Mouse (Mus musculus) kidney, embryonic 16.5 days (tissue): ENCODE measurements around the gene Sdhd. TPM values are rescaled to one million over a fixed set of nuclear protein-coding genes. Genes with fewer than 3 reads are reported as not detected.

Source experiments
- ATAC-seq: fragments of 200-750 bp; cut with Nextera tagmentation; 2 replicates; pipeline ENCODE4 v1.8.0; 2017; ENCODE audit warnings: moderate TSS enrichment; ENCODE audit not compliant: low FRiP score, low TSS enrichment
- H3K27ac ChIP-seq: fragments of 300-500 bp; sonication (generic); 2 replicates; pipeline ENCODE4 v1.5.1; 2014; ENCODE audit warnings: low read length
- H3K27me3 ChIP-seq: fragments of 300-500 bp; sonication (generic); 2 replicates; pipeline ENCODE4 v1.6.1; 2014; ENCODE audit warnings: low read length, control low read depth, mixed read lengths; ENCODE audit not compliant: insufficient read depth
- H3K36me3 ChIP-seq: fragments of 300-500 bp; sonication (generic); 2 replicates; pipeline ENCODE4 v1.6.1; 2014; ENCODE audit warnings: low read length, control low read depth, mixed read lengths; ENCODE audit not compliant: insufficient read depth
- H3K4me1 ChIP-seq: fragments of 300-500 bp; sonication (generic); 2 replicates; pipeline ENCODE4 v1.6.1; 2014; ENCODE audit warnings: low read length, control low read depth, mixed read lengths; ENCODE audit not compliant: insufficient read depth
- H3K4me2 ChIP-seq: fragments of 300-500 bp; sonication (generic); replicated peaks from 2 replicates; pipeline ENCODE4 v1.6.1; 2014; ENCODE audit warnings: low read depth, low read length
- H3K4me3 ChIP-seq: fragments of 300-500 bp; sonication (generic); 2 replicates; pipeline ENCODE4 v1.5.1; 2014; ENCODE audit warnings: mild to moderate bottlenecking, low read length
- H3K9ac ChIP-seq: fragments of 300-500 bp; sonication (generic); replicated peaks from 2 replicates; pipeline ENCODE4 v1.6.1; 2014; ENCODE audit warnings: low read length
- H3K9me3 ChIP-seq: fragments of 300-500 bp; sonication (generic); 2 replicates; pipeline ENCODE4 v1.6.1; 2016; ENCODE audit warnings: low read length, control low read depth
- WGBS: fragments of 180-500 bp; shearing (Covaris S2); extraction: QIAGEN DNeasy Blood & Tissue Kit; methylation state at CpG from one replicate; pipeline ENCODE4 v1.1.7; 2014; 5-methylcytosine and 5-hydroxymethylcytosine counted together
- polyA plus RNA-seq: library from polyadenylated mRNA; unstranded; fragments of >200 nt; fragmentation: Nextera tagmentation; extraction: Ambion mirVana; gene quantifications from 2 replicates; pipeline ENCODE4 v1.2.1, GENCODE M21; 2015

Gene Sdhd
- polyA plus RNA-seq, 1 experiment from 2014 or later: 453 TPM

DNA sequence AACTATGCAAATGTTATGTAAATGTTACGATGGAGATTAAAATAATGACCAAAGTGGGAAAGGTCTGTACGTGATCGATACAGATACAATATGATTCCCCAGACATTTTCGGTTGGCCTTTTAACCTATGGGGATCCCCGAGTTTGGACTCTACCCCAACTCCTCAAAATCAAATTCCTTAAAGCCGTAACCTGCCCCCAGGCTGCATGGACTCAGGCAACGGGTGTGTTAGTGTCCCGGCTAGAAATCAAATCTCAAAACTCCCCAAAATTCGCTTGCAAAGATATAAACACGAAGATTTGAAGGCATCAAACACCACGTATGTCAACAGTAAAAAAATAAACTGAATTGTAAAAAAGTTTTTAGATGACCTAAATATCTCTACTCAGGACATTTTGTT is 12.5 kb upstream of the Sdhd start:
- Histone ChIP-seq H3K4me2 (peak overlapping the region; percentile 68), H3K4me3 (peak overlapping the region; percentile 100), H3K9me3 (no peaks in the 10 kb centered on the region), H3K9ac (peak overlapping the region; percentile 98), H3K27ac (peak overlapping the region; percentile 97), H3K36me3 (peaks cover 28% of the 10 kb centered on the region), H3K4me1 (peaks cover 9% of the 10 kb centered on the region), H3K27me3 (no peaks in the 10 kb centered on the region)
- no peak for ATAC-seq
- 33% methylated on average over 11 of the region's 11 CpGs for WGBS

DNA sequence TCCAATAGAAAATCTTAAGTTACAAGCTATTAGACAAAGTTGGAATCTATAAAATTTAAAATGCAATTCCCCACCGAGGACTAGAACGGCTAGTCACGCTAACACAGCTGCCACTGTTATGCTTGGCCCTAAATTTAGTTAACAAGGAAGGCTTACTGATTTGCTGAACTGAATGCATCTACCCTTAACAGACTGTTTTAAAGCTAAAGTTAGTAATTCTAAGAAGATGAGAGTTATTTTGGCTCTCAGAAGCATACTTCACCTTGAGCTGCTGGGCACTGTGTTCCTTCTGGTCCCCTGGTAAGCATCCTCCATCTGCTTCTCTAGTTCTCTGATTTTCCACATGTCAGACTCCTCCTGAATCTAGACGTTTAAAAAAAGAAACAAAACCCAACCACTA is 8.5 kb upstream of the Sdhd start:
- Histone ChIP-seq H3K27me3 (no peaks in the 10 kb centered on the region), H3K36me3 (peaks cover 55% of the 10 kb centered on the region), H3K27ac (no peak overlapping the region), H3K9me3 (no peaks in the 10 kb centered on the region), H3K4me2 (no peak overlapping the region), H3K4me3 (no peak overlapping the region), H3K4me1 (peaks cover 9% of the 10 kb centered on the region), H3K9ac (no peak overlapping the region)
- no peak for ATAC-seq
- 83% methylated on average over 4 of the region's 4 CpGs for WGBS

DNA sequence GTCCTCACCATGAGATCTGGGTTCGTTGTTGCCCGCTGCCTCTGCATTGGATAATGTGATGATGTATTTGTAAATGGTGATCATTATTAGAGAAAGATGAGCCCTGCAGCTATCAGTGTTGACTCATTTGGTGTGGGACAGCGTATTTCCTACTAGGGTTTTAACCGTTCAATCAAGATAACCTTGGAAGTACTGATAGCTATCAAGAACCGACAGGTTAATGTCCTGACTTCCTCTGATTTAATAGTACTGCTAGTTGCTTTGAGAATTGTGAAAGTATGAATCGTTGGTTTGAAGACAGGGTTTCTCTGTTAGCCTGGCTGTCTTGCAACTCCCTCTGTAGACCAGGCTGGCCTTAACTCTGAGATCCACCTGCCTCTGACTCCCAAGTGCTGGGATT is 726 bp upstream of the Sdhd start:
- Histone ChIP-seq H3K36me3 (peaks cover 32% of the 10 kb centered on the region; the same call in 1 of the 2 replicates), H3K27me3 (no peaks in the 10 kb centered on the region), H3K27ac (peak overlapping the region; percentile 92), H3K9me3 (no peaks in the 10 kb centered on the region), H3K4me2 (peak overlapping the region; percentile 94), H3K4me3 (peak overlapping the region; percentile 93), H3K9ac (peak overlapping the region; percentile 93), H3K4me1 (peaks cover 19% of the 10 kb centered on the region)
- WGBS: under 1% methylated on average over 6 of the region's 6 CpGs
- ATAC-seq: no peak; the same call in 1 of the 2 replicates

DNA sequence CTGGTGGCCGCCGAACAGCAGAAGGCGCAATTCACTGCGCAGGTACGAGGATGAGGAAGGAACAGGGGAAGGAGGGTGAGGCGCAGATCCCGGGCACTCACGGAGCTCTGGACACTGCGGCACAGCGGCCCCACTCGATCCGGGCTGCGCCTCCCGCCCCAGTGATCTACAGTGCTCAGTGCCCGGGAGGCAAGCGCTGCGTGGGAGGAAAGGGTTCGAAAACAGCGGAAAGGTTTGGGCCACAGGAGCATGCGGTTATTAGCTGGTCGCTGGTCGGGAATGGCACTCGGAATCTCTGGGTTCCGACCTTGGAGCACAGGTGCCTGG is 349 bp upstream of the Sdhd start:
- Histone ChIP-seq H3K9ac (peak overlapping the region; percentile 93), H3K4me3 (peak overlapping the region; percentile 93), H3K4me2 (peak overlapping the region; percentile 94), H3K36me3 (peaks cover 34% of the 10 kb centered on the region; the same call in 1 of the 2 replicates), H3K9me3 (no peaks in the 10 kb centered on the region), H3K27ac (peak overlapping the region; percentile 92), H3K27me3 (no peaks in the 10 kb centered on the region), H3K4me1 (peaks cover 19% of the 10 kb centered on the region)
- WGBS: under 1% methylated on average over 24 of the region's 24 CpGs
- peak; percentile 92 for ATAC-seq

DNA sequence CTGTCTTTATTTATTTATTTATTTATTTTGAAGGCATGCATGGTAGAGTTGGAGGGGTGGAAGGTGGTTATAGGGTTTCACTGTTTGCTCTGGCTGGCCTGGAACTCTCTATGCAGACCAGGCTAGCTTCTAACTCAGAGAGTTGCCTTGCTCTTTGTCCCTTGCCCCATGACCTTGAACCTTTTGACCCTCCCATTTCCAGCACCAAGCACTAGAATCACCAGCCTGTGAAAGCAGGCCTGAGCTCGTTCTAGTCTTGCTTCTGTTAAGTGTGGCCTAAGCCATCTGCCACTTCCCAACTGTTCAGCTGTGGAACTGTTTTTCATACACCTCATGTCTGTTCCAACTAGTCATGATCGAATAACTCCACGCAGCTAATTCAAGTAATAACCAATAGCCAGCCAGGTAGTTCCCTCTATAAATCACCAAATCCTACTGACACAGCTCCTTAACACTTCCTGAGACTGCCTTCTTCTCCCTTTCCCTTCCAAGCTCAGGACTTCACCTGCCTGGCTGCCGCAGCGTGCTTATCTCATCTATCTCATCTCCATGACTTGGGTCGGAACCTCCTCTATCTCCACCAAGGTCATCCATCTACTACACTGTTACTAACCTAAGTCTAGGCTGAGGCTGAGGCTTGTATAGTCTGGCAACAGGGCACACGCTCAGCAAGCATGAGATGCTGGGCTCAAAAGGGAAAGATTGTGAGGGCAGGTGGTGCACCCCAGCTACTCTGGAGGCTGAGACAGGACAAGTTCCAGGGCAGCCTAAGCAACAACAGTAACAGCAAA is 1.4 kb downstream of the Sdhd start:
- H3K4me1 ChIP-seq: peaks cover 19% of the 10 kb centered on the region
- H3K9me3 ChIP-seq: no peaks in the 10 kb centered on the region
- H3K9ac ChIP-seq: peak overlapping the region; percentile 93
- peaks cover 39% of the 10 kb centered on the region for H3K36me3 ChIP-seq
- no peaks in the 10 kb centered on the region for H3K27me3 ChIP-seq
- ATAC-seq: no peak
- H3K4me2 ChIP-seq: peak overlapping the region; percentile 94
- no peak overlapping the region for H3K27ac ChIP-seq
- 76% methylated on average over 7 of the region's 7 CpGs for WGBS
- H3K4me3 ChIP-seq: peak overlapping the region; percentile 93

DNA sequence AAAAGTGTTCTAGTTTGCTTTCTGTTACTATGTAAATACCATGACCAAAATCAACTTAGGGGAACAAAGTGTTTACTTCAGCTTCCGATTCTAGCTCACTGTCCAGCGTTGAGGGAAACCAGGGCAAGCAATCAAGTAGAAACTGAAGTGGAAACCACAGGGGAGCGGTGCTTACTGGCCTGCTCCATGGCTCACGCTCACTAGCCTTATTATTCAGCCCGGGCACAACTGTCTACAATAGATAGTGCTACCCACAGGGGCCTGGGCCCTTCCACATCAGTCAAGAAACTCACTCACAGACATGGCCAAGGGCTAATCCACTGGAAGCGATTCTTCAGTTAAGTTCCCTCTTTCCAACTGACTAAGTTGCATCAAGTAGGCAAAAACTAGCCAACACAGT is 2.1 kb downstream of the Sdhd start:
- Histone ChIP-seq H3K36me3 (peaks cover 46% of the 10 kb centered on the region), H3K9me3 (no peaks in the 10 kb centered on the region), H3K27me3 (no peaks in the 10 kb centered on the region), H3K27ac (no peak overlapping the region), H3K4me2 (peak overlapping the region; percentile 15; the same call in 1 of the 2 replicates), H3K9ac (no peak overlapping the region), H3K4me1 (peaks cover 19% of the 10 kb centered on the region), H3K4me3 (no peak overlapping the region)
- no peak for ATAC-seq
- WGBS: 88% methylated on average over 6 of the region's 6 CpGs

DNA sequence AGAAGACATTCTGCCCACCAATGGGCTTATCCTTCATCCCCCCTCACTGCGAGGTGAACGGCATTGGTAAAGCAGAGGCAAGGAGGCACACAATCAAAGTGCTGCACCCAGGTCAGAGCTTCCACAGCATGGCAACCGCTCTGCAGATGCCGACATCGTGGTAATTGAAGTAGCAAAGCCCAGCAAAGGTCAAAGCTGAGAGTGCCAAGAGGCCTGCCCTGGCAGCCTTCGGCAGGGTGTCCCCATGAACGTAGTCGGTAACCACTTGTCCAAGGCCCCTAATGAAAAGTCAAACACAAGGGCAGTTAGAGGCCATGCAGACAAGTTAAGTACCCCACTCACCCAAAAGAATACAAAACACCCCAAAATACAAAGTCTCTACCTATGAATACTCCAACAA is 6.6 kb downstream of the Sdhd start:
- peaks cover 50% of the 10 kb centered on the region for H3K36me3 ChIP-seq
- no peak for ATAC-seq

DNA sequence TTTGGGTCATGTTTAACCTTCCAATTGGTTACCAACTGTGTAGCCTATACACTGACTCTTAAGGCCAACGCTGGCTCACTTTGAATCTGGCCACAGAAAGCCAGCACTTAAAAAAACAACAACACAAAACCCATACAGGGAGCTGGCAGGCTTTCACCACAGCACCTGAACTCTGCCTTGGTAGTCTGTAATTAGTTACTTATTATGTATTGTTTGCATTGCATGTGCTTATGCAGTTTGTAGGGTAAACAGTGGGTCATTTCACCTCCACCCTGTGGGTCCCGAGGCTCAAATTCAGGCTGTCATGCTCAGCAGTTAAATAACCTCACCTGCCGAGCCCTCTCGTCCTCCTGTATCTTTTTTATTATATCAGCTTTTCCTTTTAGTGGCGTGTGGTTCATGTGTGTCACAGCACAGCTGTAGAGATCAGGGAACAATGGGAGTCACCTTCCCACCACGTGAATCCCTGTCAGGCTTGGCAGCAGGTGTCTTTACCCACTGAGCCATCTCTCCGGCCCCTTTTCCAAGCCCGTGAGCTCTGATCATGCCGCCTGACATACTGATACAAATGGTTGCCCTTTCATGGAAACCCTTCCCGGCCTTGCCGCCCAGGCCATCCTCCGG is 8.7 kb downstream of the Sdhd start:
- Histone ChIP-seq H3K27ac (peak overlapping the region; percentile 59), H3K9me3 (no peaks in the 10 kb centered on the region), H3K36me3 (peaks cover 44% of the 10 kb centered on the region), H3K4me3 (no peak overlapping the region), H3K27me3 (no peaks in the 10 kb centered on the region), H3K4me2 (no peak overlapping the region), H3K4me1 (0 out of 2 replicates have a peak, but pooled peaks cover 3% of the 10 kb centered on the region), H3K9ac (no peak overlapping the region)
- 71% methylated on average over 12 of the region's 12 CpGs for WGBS
- peak; percentile 69; the same call in 1 of the 2 replicates for ATAC-seq

More for the DNA sequence above, 6.6 kb downstream of the Sdhd start:
- peaks cover 5% of the 10 kb centered on the region for H3K4me1 ChIP-seq
- no peak overlapping the region for H3K9ac ChIP-seq
- 90% methylated on average over 8 of the region's 8 CpGs for WGBS
- no peak overlapping the region for H3K4me3 ChIP-seq
- no peak overlapping the region for H3K27ac ChIP-seq
- no peak overlapping the region for H3K4me2 ChIP-seq
- no peaks in the 10 kb centered on the region for H3K27me3 ChIP-seq
- no peaks in the 10 kb centered on the region for H3K9me3 ChIP-seq

DNA sequence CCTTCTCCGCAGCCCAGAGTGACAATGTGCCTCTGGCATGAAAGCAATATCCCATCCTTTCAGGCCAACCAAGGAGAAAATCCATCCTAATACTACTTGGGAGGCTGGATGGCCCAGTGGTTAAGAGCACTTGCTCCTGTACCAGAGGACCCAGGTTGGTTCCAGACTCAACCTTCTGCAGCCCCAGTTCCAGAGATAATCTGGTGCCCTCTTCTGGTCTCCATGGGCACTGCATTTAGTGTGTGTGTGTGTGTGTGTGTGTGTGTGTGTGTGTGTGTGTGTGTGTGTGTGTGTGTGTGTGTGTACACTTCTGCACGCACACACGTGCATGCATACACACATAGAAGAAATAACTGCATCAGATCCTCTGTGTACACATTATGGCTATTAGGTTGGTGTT is 10.1 kb downstream of the Sdhd start:
- 84% methylated on average over 3 of the region's 3 CpGs for WGBS
- no peak overlapping the region for H3K27ac ChIP-seq
- H3K4me2 ChIP-seq: no peak overlapping the region
- H3K9ac ChIP-seq: no peak overlapping the region
- H3K4me3 ChIP-seq: no peak overlapping the region
- peaks cover 33% of the 10 kb centered on the region for H3K36me3 ChIP-seq
- 0 out of 2 replicates have a peak, but pooled peaks cover 3% of the 10 kb centered on the region for H3K4me1 ChIP-seq
- no peaks in the 10 kb centered on the region for H3K27me3 ChIP-seq
- no peaks in the 10 kb centered on the region for H3K9me3 ChIP-seq
- no peak for ATAC-seq

DNA sequence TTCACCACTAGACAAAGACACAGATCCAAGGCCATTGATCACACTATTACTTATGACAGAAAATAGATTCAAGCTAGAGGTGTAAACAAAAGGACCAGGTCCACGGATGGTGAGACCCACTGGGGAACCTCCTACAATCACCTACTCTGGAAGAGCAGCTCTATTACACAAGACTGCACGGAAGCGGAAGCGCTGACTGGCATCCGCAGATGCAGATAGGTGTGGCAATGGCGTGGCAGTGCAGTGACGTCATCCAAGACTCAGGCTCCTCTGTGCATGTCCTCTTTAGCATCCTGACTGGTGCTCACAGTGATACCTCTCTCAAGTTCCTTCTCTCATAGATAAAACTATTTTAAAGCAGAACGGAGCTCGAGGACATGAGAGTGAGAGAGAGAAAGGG is 10.7 kb downstream of the Sdhd start:
- Histone ChIP-seq H3K27ac (no peak overlapping the region), H3K9me3 (no peaks in the 10 kb centered on the region), H3K4me1 (0 out of 2 replicates have a peak, but pooled peaks cover 3% of the 10 kb centered on the region), H3K27me3 (no peaks in the 10 kb centered on the region), H3K36me3 (peaks cover 27% of the 10 kb centered on the region), H3K4me3 (no peak overlapping the region), H3K4me2 (no peak overlapping the region), H3K9ac (no peak overlapping the region)
- 88% methylated on average over 9 of the region's 9 CpGs for WGBS
- no peak for ATAC-seq
